Mouse (Mus musculus) MEL (cell line): Measurements from ENCODE around the gene Tmie. TPM values are rescaled to one million over a fixed set of nuclear protein-coding genes. Genes with fewer than 3 reads are reported as not detected.
A peak's percentile ranks its signal among the peaks of the same experiment; 100 is the strongest.

Experiments used
- DNase-seq: peaks from one replicate; pipeline ENCODE4 v3.0.0; 2011; ENCODE audit warnings: low read depth, low spot score
- H3K27ac ChIP-seq: 2 replicates; pipeline ENCODE4 v1.5.1; 2012; ENCODE audit warnings: low read depth, mild to moderate bottlenecking, control low read depth, low read length, moderate library complexity; ENCODE audit not compliant: control insufficient read depth
- H3K27me3 ChIP-seq, 2 experiments: fragments of 150-350 bp in 1 of 2; sonication (generic) in 1 of 2; 2 replicates each; pipeline ENCODE4 v1.6.1; 2012; ENCODE audit warnings: low read length in 2 of 2, mild to moderate bottlenecking in 2 of 2, improper control_type of control experiment in 1 of 2, moderate library complexity in 1 of 2; ENCODE audit not compliant: insufficient read depth in 2 of 2, control insufficient read depth in 1 of 2
- H3K36me3 ChIP-seq, 2 experiments: 2 replicates each; pipeline ENCODE4 v1.6.1; 2012 to 2014; ENCODE audit warnings: low read length in 2 of 2, improper control_type of control experiment in 1 of 2, inconsistent platforms in 1 of 2, mild to moderate bottlenecking in 1 of 2; ENCODE audit not compliant: insufficient read depth in 2 of 2, control insufficient read depth in 1 of 2
- H3K4me1 ChIP-seq, 2 experiments: fragments of 150-350 bp in 1 of 2; sonication (generic) in 1 of 2; 2 replicates each; pipeline ENCODE4 v1.6.1; 2012; ENCODE audit warnings: low read length in 2 of 2, improper control_type of control experiment in 1 of 2, mild to moderate bottlenecking in 1 of 2; ENCODE audit not compliant: insufficient read depth in 2 of 2, control insufficient read depth in 1 of 2
- H3K4me3 ChIP-seq, 2 experiments: fragments of 150-350 bp in 1 of 2; sonication (generic) in 1 of 2; 2 replicates each; pipeline ENCODE4 v1.5.1; 2012; ENCODE audit warnings: low read depth in 2 of 2, low read length in 2 of 2, mild to moderate bottlenecking in 2 of 2, moderate library complexity in 2 of 2, control low read depth in 1 of 2, improper control_type of control experiment in 1 of 2; ENCODE audit not compliant: control insufficient read depth in 1 of 2, insufficient read depth in 1 of 2
- H3K79me2 ChIP-seq: 2 replicates; pipeline ENCODE4 v1.6.1; 2012; ENCODE audit warnings: mild to moderate bottlenecking, low read length, moderate library complexity; ENCODE audit not compliant: control insufficient read depth, poor library complexity, insufficient read depth
- H3K9ac ChIP-seq: 2 replicates; pipeline ENCODE4 v1.6.1; 2012; ENCODE audit warnings: low read depth, mild to moderate bottlenecking, control low read depth, low read length, moderate library complexity; ENCODE audit not compliant: control insufficient read depth, poor library complexity, severe bottlenecking
- H3K9me3 ChIP-seq: fragments of 150-350 bp; sonication (generic); replicated peaks from 2 replicates; pipeline ENCODE4 v1.6.1; 2012; ENCODE audit warnings: mild to moderate bottlenecking, low read length, improper control_type of control experiment, moderate library complexity; ENCODE audit not compliant: insufficient read depth
- CHD2 ChIP-seq: IDR thresholded peaks from 2 replicates; pipeline ENCODE4 v1.6.1; 2011; ENCODE audit warnings: low read length, improper control_type of control experiment
- ELF1 ChIP-seq: IDR thresholded peaks from 2 replicates; pipeline ENCODE4 v1.6.1; 2014; ENCODE audit warnings: low read depth, mild to moderate bottlenecking, inconsistent platforms, low read length, improper control_type of control experiment, moderate library complexity
- EP300 ChIP-seq, 2 experiments: IDR thresholded peaks; 2 replicates each; pipeline ENCODE4 v1.6.1; 2011; ENCODE audit warnings: improper control_type of control experiment in 2 of 2, low read length in 2 of 2, low read depth in 1 of 2, mild to moderate bottlenecking in 1 of 2
- ETS1 ChIP-seq: IDR thresholded peaks from 2 replicates; pipeline ENCODE4 v1.6.1; 2012; ENCODE audit warnings: low read depth, mild to moderate bottlenecking, inconsistent platforms, low read length, improper control_type of control experiment, moderate library complexity
- JUND ChIP-seq: IDR thresholded peaks from 2 replicates; pipeline ENCODE4 v1.6.1; 2011; ENCODE audit warnings: low read depth, mild to moderate bottlenecking, improper control_type of control experiment, low read length
- MAFK ChIP-seq: IDR thresholded peaks from 2 replicates; pipeline ENCODE4 v1.6.1; 2011; ENCODE audit warnings: low read depth, mild to moderate bottlenecking, low read length, improper control_type of control experiment, borderline replicate concordance
- MEF2A ChIP-seq: IDR thresholded peaks from 2 replicates; pipeline ENCODE4 v1.6.1; 2014; ENCODE audit warnings: low read depth, mild to moderate bottlenecking, inconsistent platforms, low read length, improper control_type of control experiment; ENCODE audit not compliant: poor library complexity, insufficient replicate concordance, severe bottlenecking; ENCODE audit errors: extremely low read depth
- NRF1 ChIP-seq: IDR thresholded peaks from 2 replicates; pipeline ENCODE4 v1.6.1; 2014; ENCODE audit warnings: low read depth, mild to moderate bottlenecking, inconsistent platforms, low read length, improper control_type of control experiment, moderate library complexity; ENCODE audit not compliant: poor library complexity, insufficient read depth, severe bottlenecking
- POLR2A ChIP-seq, 2 experiments: IDR thresholded peaks; 2 replicates each; pipeline ENCODE4 v1.6.1; 2011 to 2012; ENCODE audit warnings: low read length in 2 of 2, mild to moderate bottlenecking in 2 of 2, control low read depth in 1 of 2, improper control_type of control experiment in 1 of 2, low read depth in 1 of 2, moderate library complexity in 1 of 2; ENCODE audit not compliant: control insufficient read depth in 1 of 2, insufficient read depth in 1 of 2, poor library complexity in 1 of 2
- RCOR1 ChIP-seq: IDR thresholded peaks from 2 replicates; pipeline ENCODE4 v1.6.1; 2012; ENCODE audit warnings: low read depth, mild to moderate bottlenecking, inconsistent platforms, low read length, improper control_type of control experiment
- SIN3A ChIP-seq: IDR thresholded peaks from 2 replicates; pipeline ENCODE4 v1.6.1; 2012; ENCODE audit warnings: low read length, improper control_type of control experiment, inconsistent platforms
- SMC3 ChIP-seq: IDR thresholded peaks from 2 replicates; pipeline ENCODE4 v1.6.1; 2011; ENCODE audit warnings: low read depth, low read length, improper control_type of control experiment
- TBP ChIP-seq: IDR thresholded peaks from 2 replicates; pipeline ENCODE4 v1.8.0; 2011; ENCODE audit warnings: low read depth, low read length, improper control_type of control experiment
- UBTF ChIP-seq: IDR thresholded peaks from 2 replicates; pipeline ENCODE4 v1.6.1; 2012; ENCODE audit warnings: low read depth, mild to moderate bottlenecking, inconsistent platforms, low read length, improper control_type of control experiment, moderate library complexity, borderline replicate concordance; ENCODE audit not compliant: insufficient read depth
- USF1 ChIP-seq: IDR thresholded peaks from 2 replicates; pipeline ENCODE4 v1.6.1; 2014; ENCODE audit warnings: low read depth, mild to moderate bottlenecking, inconsistent platforms, low read length, improper control_type of control experiment, moderate library complexity
- USF2 ChIP-seq, 2 experiments: IDR thresholded peaks; 2 replicates each; pipeline ENCODE4 v1.6.1; 2011 to 2012; ENCODE audit warnings: improper control_type of control experiment in 2 of 2, low read length in 2 of 2, borderline replicate concordance in 1 of 2, inconsistent platforms in 1 of 2, low read depth in 1 of 2, mild to moderate bottlenecking in 1 of 2; ENCODE audit not compliant: insufficient read depth in 1 of 2
- ZKSCAN1 ChIP-seq: IDR thresholded peaks from 2 replicates; pipeline ENCODE4 v1.6.1; 2012; ENCODE audit warnings: low read depth, mild to moderate bottlenecking, inconsistent platforms, low read length, improper control_type of control experiment, moderate library complexity
- ZMIZ1 ChIP-seq: IDR thresholded peaks from 2 replicates; pipeline ENCODE4 v1.6.1; 2012; ENCODE audit warnings: low read depth, mild to moderate bottlenecking, inconsistent platforms, low read length, improper control_type of control experiment, moderate library complexity
- polyA plus RNA-seq, 2 experiments: library from polyadenylated mRNA; stranded (reverse) in 1 of 2; unstranded in 1 of 2; fragments of >175 nt in 1 of 2; fragments of >200 nt in 1 of 2; gene quantifications; 2 replicates each; pipeline versions ENCODE4 v1.2.1 to v1.2.4; 2012; ENCODE audit warnings: low replicate concordance in 2 of 2, low read depth in 1 of 2; ENCODE audit not compliant: insufficient read length in 2 of 2, insufficient read depth in 1 of 2, missing spikeins in 1 of 2
- total RNA-seq: library from RNA; depleted of rRNA; stranded (reverse); fragments of 300-350 nt; gene quantifications from 2 replicates; pipeline ENCODE4 v1.2.3, GENCODE M21; 2012

Gene Tmie
- total and polyA plus RNA-seq, 3 experiments: not detected

DNA sequence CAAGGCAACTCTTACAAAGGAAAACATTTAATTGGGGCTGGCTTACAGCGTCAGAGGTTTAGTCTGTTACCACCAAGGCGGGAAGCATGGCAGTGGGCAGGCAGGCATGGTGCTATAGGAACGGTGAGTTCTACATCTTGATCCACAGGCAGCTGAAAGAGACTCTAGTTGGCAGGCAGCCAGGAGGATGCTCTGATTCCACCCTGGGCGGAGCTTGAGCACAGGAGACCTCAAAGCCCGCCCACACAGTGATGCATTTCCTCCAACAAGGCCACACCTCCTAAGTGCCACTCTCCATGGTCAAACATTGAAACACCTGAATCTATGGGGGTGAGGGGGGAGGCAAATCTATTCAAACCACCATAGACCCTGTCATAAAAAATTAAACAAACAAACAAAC lies 46.9 kb downstream of the Tmie start:
- peak; percentile 23 for DNase-seq
- Histone ChIP-seq H3K36me3 (no peaks in the 10 kb centered on the region), H3K27me3 (no peaks in the 10 kb centered on the region), H3K4me1 (no peaks in the 10 kb centered on the region), H3K9ac (no peak overlapping the region), H3K4me3 (no peak overlapping the region), H3K27ac (no peak overlapping the region), H3K79me2 (no peaks in the 10 kb centered on the region), H3K9me3 (no peaks in the 10 kb centered on the region)
- TF ChIP-seq NRF1: no peak
- TF ChIP-seq SMC3: no peak
- no peak for TF ChIP-seq USF2 (IDR thresholded peaks at IDR 0.05; ENCODE audit: borderline replicate concordance in 1 of 2, insufficient read depth in 1 of 2, low read depth in 1 of 2, low read length in 2 of 2)
- no peak for TF ChIP-seq MAFK
- TF ChIP-seq POLR2A (IDR thresholded peaks at IDR 0.05; ENCODE audit: control insufficient read depth in 1 of 2, insufficient read depth in 1 of 2, low read depth in 1 of 2, low read length in 2 of 2, poor library complexity in 1 of 2): no peak
- TF ChIP-seq CHD2: no peak
- TF ChIP-seq JUND: no peak
- TF ChIP-seq ETS1: no peak

DNA sequence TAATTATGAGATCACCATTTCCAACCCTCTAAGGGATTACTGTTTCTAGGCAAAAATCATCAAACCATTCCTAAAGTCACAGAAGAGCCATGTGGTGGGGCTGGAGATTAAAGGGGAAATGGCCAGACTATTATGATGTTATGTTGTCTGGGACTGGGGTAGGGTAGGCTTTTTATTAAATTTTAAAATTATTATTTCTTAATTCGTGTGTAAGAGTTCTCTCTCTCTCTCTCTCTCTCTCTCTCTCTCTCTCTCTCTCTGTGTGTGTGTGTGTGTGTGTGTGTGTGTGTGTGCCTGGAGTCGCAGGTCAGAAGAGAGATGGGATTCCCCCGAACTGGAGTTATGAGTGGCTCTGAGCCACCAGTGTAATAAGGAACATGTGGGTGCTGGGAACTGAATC lies 53.5 kb downstream of the Tmie start, which contains the start of gene Prss43:
TSS of gene Prss43 (plus strand) at position 301 of the 400 bp plus-strand sequence.
- H3K4me3 ChIP-seq: no peak within 1 kb of the TSS
- peaks cover 0 to 1% of the 10 kb centered on the region in 2 experiments; a peak in 2 of 4 replicates for H3K27me3 ChIP-seq
- no peaks in the 10 kb centered on the region for H3K79me2 ChIP-seq
- no peak for DNase-seq
- H3K9ac ChIP-seq: no peak within 1 kb of the TSS
- no peaks in the 10 kb centered on the region for H3K36me3 ChIP-seq
- no peak within 1 kb of the TSS for H3K27ac ChIP-seq
- H3K4me1 ChIP-seq: no peaks in the 10 kb centered on the region
- TF ChIP-seq POLR2A (IDR thresholded peaks at IDR 0.05; ENCODE audit: control insufficient read depth in 1 of 2, insufficient read depth in 1 of 2, low read depth in 1 of 2, low read length in 2 of 2, poor library complexity in 1 of 2): no peak
- TF ChIP-seq TBP: no peak
- TF ChIP-seq ZMIZ1: no peak
- no peak for TF ChIP-seq ETS1
- TF ChIP-seq MEF2A: no peak
- no peak for TF ChIP-seq CHD2
- no peak for TF ChIP-seq ELF1
- TF ChIP-seq UBTF: no peak
- no peak for TF ChIP-seq EP300 (IDR thresholded peaks at IDR 0.05; ENCODE audit: low read depth in 1 of 2, low read length in 2 of 2)
- TF ChIP-seq SIN3A: no peak
- no peak for TF ChIP-seq USF1
- TF ChIP-seq ZKSCAN1: no peak
- no peak for TF ChIP-seq RCOR1
- H3K9me3 ChIP-seq: no peaks in the 10 kb centered on the region
